Mouse (Mus musculus) limb, embryonic 10.5 days (tissue): ENCODE measurements at regions not wholly inside any gene's neighbourhood (a gene's known extent, or its start where the extent isn't known, plus 50 kb on each side); places are given as distances from the start of the nearest gene placed in this dataset.

Source experiments
- DNase-seq: peaks from one replicate; pipeline ENCODE4 v3.0.0-alpha.2; 2017; ENCODE audit warnings: low spot score
- H3K27ac ChIP-seq: fragments of 300-500 bp; sonication (generic); 2 replicates; pipeline ENCODE4 v1.5.1; 2016; ENCODE audit warnings: mild to moderate bottlenecking
- H3K27me3 ChIP-seq: fragments of 300-500 bp; sonication (generic); 2 replicates; pipeline ENCODE4 v1.6.1; 2016; ENCODE audit warnings: low read depth, mild to moderate bottlenecking; ENCODE audit not compliant: poor library complexity, severe bottlenecking
- H3K36me3 ChIP-seq: fragments of 300-500 bp; sonication (generic); 2 replicates; pipeline ENCODE4 v1.6.1; 2016; ENCODE audit warnings: mild to moderate bottlenecking, moderate library complexity
- H3K4me1 ChIP-seq: fragments of 300-500 bp; sonication (generic); 2 replicates; pipeline ENCODE4 v1.6.1; 2016
- H3K4me3 ChIP-seq: fragments of 300-500 bp; sonication (generic); 2 replicates; pipeline ENCODE4 v1.5.1; 2016; ENCODE audit warnings: mild to moderate bottlenecking, moderate library complexity
- H3K9me3 ChIP-seq: fragments of 300-500 bp; sonication (generic); replicated peaks from 2 replicates; pipeline ENCODE4 v1.6.1; 2016; ENCODE audit warnings: mild to moderate bottlenecking
- WGBS: fragments of 180-500 bp; shearing (Covaris S2); methylation state at CpG from one replicate; pipeline ENCODE4 v1.1.7; 2016; 5-methylcytosine and 5-hydroxymethylcytosine counted together

GRCm38 (mm10) chr8:86307339-86307738 lies 273.1 kb downstream of the Abcc12 start:
- no peak for DNase-seq
- 88% methylated on average over 3 of the region's 3 CpGs for WGBS

GRCm38 (mm10) chr8:86301885-86302509 lies 278.5 kb downstream of the Abcc12 start:
- Histone ChIP-seq H3K27me3 (no peaks in the 10 kb centered on the region), H3K27ac (peak overlapping the region; percentile 2; the same call in 1 of the 2 replicates), H3K4me3 (no peak overlapping the region), H3K4me1 (no peaks in the 10 kb centered on the region), H3K36me3 (no peaks in the 10 kb centered on the region), H3K9me3 (no peaks in the 10 kb centered on the region)
- 72% methylated on average over 4 of the region's 4 CpGs for WGBS
- no peak for DNase-seq

More at GRCm38 (mm10) chr8:86307339-86307738, 273.1 kb downstream of the Abcc12 start:
- no peak overlapping the region for H3K4me3 ChIP-seq
- H3K36me3 ChIP-seq, result no peaks in the 10 kb centered on the region
- H3K4me1 ChIP-seq, result no peaks in the 10 kb centered on the region
- no peaks in the 10 kb centered on the region for H3K27me3 ChIP-seq
- H3K9me3 ChIP-seq, result no peaks in the 10 kb centered on the region
- H3K27ac ChIP-seq, result no peak overlapping the region

GRCm38 (mm10) chr8:86288713-86289384 lies 291.6 kb downstream of the Abcc12 start:
- WGBS, result 79% methylated on average over 3 of the region's 3 CpGs
- no peaks in the 10 kb centered on the region for H3K4me1 ChIP-seq
- no peak for DNase-seq
- H3K9me3 ChIP-seq, result no peaks in the 10 kb centered on the region
- no peak overlapping the region for H3K27ac ChIP-seq
- no peak overlapping the region for H3K4me3 ChIP-seq
- H3K36me3 ChIP-seq, result no peaks in the 10 kb centered on the region
- H3K27me3 ChIP-seq, result no peaks in the 10 kb centered on the region

GRCm38 (mm10) chr8:86282922-86283321 lies 297.6 kb downstream of the Abcc12 start:
- DNase-seq, result no peak
- WGBS, result 79% methylated on average over 7 of the region's 7 CpGs

GRCm38 (mm10) chr8:86280093-86280721 lies 300.3 kb downstream of the Abcc12 start:
- H3K27me3 ChIP-seq, result no peaks in the 10 kb centered on the region
- DNase-seq, result no peak
- no peaks in the 10 kb centered on the region for H3K9me3 ChIP-seq
- no peak overlapping the region for H3K27ac ChIP-seq
- no peak overlapping the region for H3K4me3 ChIP-seq
- H3K4me1 ChIP-seq, result no peaks in the 10 kb centered on the region
- 86% methylated on average over 18 of the region's 18 CpGs for WGBS
- no peaks in the 10 kb centered on the region for H3K36me3 ChIP-seq

More at GRCm38 (mm10) chr8:86282922-86283321, 297.6 kb downstream of the Abcc12 start:
- Histone ChIP-seq H3K9me3 (no peaks in the 10 kb centered on the region), H3K27ac (no peak overlapping the region), H3K36me3 (no peaks in the 10 kb centered on the region), H3K4me1 (no peaks in the 10 kb centered on the region), H3K27me3 (no peaks in the 10 kb centered on the region), H3K4me3 (no peak overlapping the region)

- peaks cover 20% of the 10 kb centered on the region for H3K4me1 ChIP-seq
- H3K27ac ChIP-seq, result no peak overlapping the region
- no peaks in the 10 kb centered on the region for H3K27me3 ChIP-seq
- H3K9me3 ChIP-seq, result no peaks in the 10 kb centered on the region
- no peak overlapping the region for H3K4me3 ChIP-seq
- 89% methylated on average over 4 of the region's 4 CpGs for WGBS
- DNase-seq, result no peak
- no peaks in the 10 kb centered on the region for H3K36me3 ChIP-seq
Observed at GRCm38 (mm10) chr8:86275699-86276098, 304.8 kb downstream of the Abcc12 start.

- Histone ChIP-seq H3K27ac (peak overlapping the region; percentile 56; the same call in 1 of the 2 replicates), H3K4me1 (peaks cover 20% of the 10 kb centered on the region), H3K27me3 (no peaks in the 10 kb centered on the region), H3K36me3 (no peaks in the 10 kb centered on the region), H3K4me3 (no peak overlapping the region), H3K9me3 (no peaks in the 10 kb centered on the region)
- peak; percentile 49 for DNase-seq
- 42% methylated on average over 3 of the region's 3 CpGs for WGBS
Observed at GRCm38 (mm10) chr8:86273811-86274210, 306.7 kb downstream of the Abcc12 start.

GRCm38 (mm10) chr8:86272626-86273025 lies 307.9 kb downstream of the Abcc12 start:
- no peak for DNase-seq

GRCm38 (mm10) chr8:86271477-86271876 lies 309.0 kb downstream of the Abcc12 start:
- WGBS, result 89% methylated on average over 6 of the region's 6 CpGs

More at GRCm38 (mm10) chr8:86272626-86273025, 307.9 kb downstream of the Abcc12 start:
- WGBS, result 29% methylated on average over 1 of the region's 1 CpGs
- peaks cover 20% of the 10 kb centered on the region for H3K4me1 ChIP-seq
- H3K27me3 ChIP-seq, result no peaks in the 10 kb centered on the region
- H3K27ac ChIP-seq, result no peak overlapping the region
- no peaks in the 10 kb centered on the region for H3K36me3 ChIP-seq
- no peaks in the 10 kb centered on the region for H3K9me3 ChIP-seq
- no peak overlapping the region for H3K4me3 ChIP-seq

GRCm38 (mm10) chr8:86258011-86258410 lies 322.5 kb downstream of the Abcc12 start:
- H3K27me3 ChIP-seq, result no peaks in the 10 kb centered on the region
- H3K4me3 ChIP-seq, result no peak overlapping the region
- no peaks in the 10 kb centered on the region for H3K9me3 ChIP-seq
- no peak overlapping the region for H3K27ac ChIP-seq
- no peaks in the 10 kb centered on the region for H3K36me3 ChIP-seq
- peaks cover 14% of the 10 kb centered on the region for H3K4me1 ChIP-seq
- no peak for DNase-seq
- 84% methylated on average over 5 of the region's 5 CpGs for WGBS

More at GRCm38 (mm10) chr8:86271477-86271876, 309.0 kb downstream of the Abcc12 start:
- H3K36me3 ChIP-seq, result no peaks in the 10 kb centered on the region
- no peak overlapping the region for H3K27ac ChIP-seq
- H3K27me3 ChIP-seq, result no peaks in the 10 kb centered on the region
- H3K9me3 ChIP-seq, result no peaks in the 10 kb centered on the region
- DNase-seq, result no peak
- no peak overlapping the region for H3K4me3 ChIP-seq
- peaks cover 20% of the 10 kb centered on the region for H3K4me1 ChIP-seq

GRCm38 (mm10) chr8:86255431-86255830 lies 325.1 kb downstream of the Abcc12 start:
- H3K4me1 ChIP-seq, result peaks cover 9% of the 10 kb centered on the region
- no peaks in the 10 kb centered on the region for H3K27me3 ChIP-seq
- no peaks in the 10 kb centered on the region for H3K9me3 ChIP-seq
- DNase-seq, result no peak
- H3K27ac ChIP-seq, result no peak overlapping the region
- no peak overlapping the region for H3K4me3 ChIP-seq
- H3K36me3 ChIP-seq, result no peaks in the 10 kb centered on the region

GRCm38 (mm10) chr8:86254680-86255079 lies 325.8 kb downstream of the Abcc12 start:
- 73% methylated on average over 1 of the region's 1 CpGs for WGBS

GRCm38 (mm10) chr8:86252696-86253355 lies 327.7 kb downstream of the Abcc12 start:
- Histone ChIP-seq H3K4me1 (peaks cover 9% of the 10 kb centered on the region), H3K27ac (no peak overlapping the region), H3K27me3 (no peaks in the 10 kb centered on the region), H3K4me3 (no peak overlapping the region), H3K9me3 (no peaks in the 10 kb centered on the region), H3K36me3 (no peaks in the 10 kb centered on the region)
- DNase-seq, result no peak
- WGBS, result 93% methylated on average over 4 of the region's 4 CpGs

More at GRCm38 (mm10) chr8:86254680-86255079, 325.8 kb downstream of the Abcc12 start:
- Histone ChIP-seq H3K4me3 (no peak overlapping the region), H3K27ac (no peak overlapping the region), H3K9me3 (no peaks in the 10 kb centered on the region), H3K4me1 (peaks cover 9% of the 10 kb centered on the region), H3K36me3 (no peaks in the 10 kb centered on the region), H3K27me3 (no peaks in the 10 kb centered on the region)
- DNase-seq, result no peak
